Mouse (Mus musculus) embryonic fibroblast, embryonic 13.5 days (primary cell): ENCODE data around the gene Zdhhc6. TPM values are rescaled to one million over a fixed set of nuclear protein-coding genes. Genes with fewer than 3 reads are reported as not detected.

Experiments used
- H3K27ac ChIP-seq: 2 replicates; pipeline ENCODE4 v1.5.1; 2012; ENCODE audit warnings: low read length, control low read depth, inconsistent platforms; ENCODE audit not compliant: insufficient read depth
- H3K4me1 ChIP-seq: 2 replicates; pipeline ENCODE4 v1.6.1; 2011; ENCODE audit warnings: low read length; ENCODE audit not compliant: control insufficient read depth, insufficient read depth
- H3K4me3 ChIP-seq: 2 replicates; pipeline ENCODE4 v1.5.1; 2011; ENCODE audit warnings: mild to moderate bottlenecking, control low read depth, low read length; ENCODE audit not compliant: insufficient read depth
- CTCF ChIP-seq: IDR thresholded peaks from 2 replicates; pipeline ENCODE4 v1.5.1; 2011; ENCODE audit warnings: mild to moderate bottlenecking, control low read depth, low read length, moderate library complexity, borderline replicate concordance; ENCODE audit not compliant: insufficient read depth
- POLR2A ChIP-seq: IDR thresholded peaks from 2 replicates; pipeline ENCODE4 v1.6.1; 2011; ENCODE audit warnings: low read depth, mild to moderate bottlenecking, control low read depth, low read length, moderate library complexity
- polyA plus RNA-seq: library from polyadenylated mRNA; stranded (reverse); fragments of >200 nt; gene quantifications from 2 replicates; pipeline ENCODE4 v1.2.4, GENCODE M21; 2011; ENCODE audit warnings: low read depth; ENCODE audit not compliant: missing spikeins, insufficient read length

The Zdhhc6 gene
- polyA plus RNA-seq, 1 experiment: 52.8 TPM

- no peak for TF ChIP-seq POLR2A
- TF ChIP-seq CTCF: no peak
- H3K27ac ChIP-seq: no peak overlapping the region
- no peaks in the 10 kb centered on the region for H3K4me1 ChIP-seq
- no peak overlapping the region for H3K4me3 ChIP-seq
Observed at GRCm38 (mm10) chr19:55336441-55336840, 20.6 kb upstream of the Zdhhc6 start.

DNA sequence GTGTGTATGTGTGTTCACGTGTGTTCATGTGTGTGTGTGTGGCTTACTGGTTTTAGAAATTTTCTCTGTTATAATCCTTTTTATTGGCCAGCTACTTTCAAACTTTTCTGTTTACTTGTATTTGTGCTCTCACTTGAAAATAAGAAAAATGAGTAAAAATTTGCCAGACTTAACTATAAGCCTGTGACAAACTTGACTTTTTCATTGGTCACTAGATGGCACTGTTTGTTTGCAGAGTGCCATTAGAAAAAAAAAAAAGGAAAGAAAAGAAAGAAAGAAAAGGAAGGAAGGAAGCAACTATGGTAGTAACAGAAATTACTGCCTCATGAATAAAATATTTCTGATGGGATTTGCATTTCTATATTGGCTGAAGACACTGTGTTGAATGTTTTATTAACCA is 20.0 kb upstream of the Zdhhc6 start:
- TF ChIP-seq POLR2A (no peak), CTCF (no peak)
- Histone ChIP-seq H3K27ac (no peak overlapping the region), H3K4me3 (no peak overlapping the region), H3K4me1 (no peaks in the 10 kb centered on the region)

GRCm38 (mm10) chr19:55332641-55333268 is 16.9 kb upstream of the Zdhhc6 start:
- Histone ChIP-seq H3K4me3 (no peak overlapping the region), H3K27ac (no peak overlapping the region), H3K4me1 (peaks cover 6% of the 10 kb centered on the region)
- TF ChIP-seq CTCF (peak; percentile 48; the same call in 1 of the 2 replicates), POLR2A (no peak)

- Histone ChIP-seq H3K4me3 (no peak overlapping the region), H3K27ac (no peak overlapping the region)
- TF ChIP-seq CTCF (no peak), POLR2A (no peak)
Observed at GRCm38 (mm10) chr19:55331776-55332175, 15.9 kb upstream of the Zdhhc6 start.

DNA sequence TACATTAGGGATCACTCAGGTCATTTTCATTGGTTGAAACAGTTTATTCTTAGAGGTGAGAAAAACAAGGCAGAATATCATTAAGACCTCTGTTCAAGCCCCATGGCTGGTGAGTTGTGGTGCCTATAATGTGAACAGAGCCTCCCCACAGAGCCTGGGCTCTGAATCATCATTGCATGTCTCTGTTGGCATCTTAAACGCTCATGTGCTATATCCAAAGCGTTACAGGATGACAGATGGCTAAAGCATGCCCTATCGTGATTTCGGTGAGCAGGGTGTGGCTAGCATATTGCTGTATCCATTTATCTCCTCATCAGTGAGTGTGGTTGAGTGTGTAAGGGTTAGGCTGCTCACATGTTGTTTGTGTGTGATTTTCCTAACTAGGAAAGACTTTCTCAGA is 11.7 kb upstream of the Zdhhc6 start:
- H3K4me3 ChIP-seq: no peak overlapping the region
- H3K27ac ChIP-seq: peak overlapping the region; percentile 54; the same call in 1 of the 2 replicates
- TF ChIP-seq POLR2A (no peak), CTCF (no peak)
- H3K4me1 ChIP-seq: peaks cover 9% of the 10 kb centered on the region

More at GRCm38 (mm10) chr19:55331776-55332175, 15.9 kb upstream of the Zdhhc6 start:
- H3K4me1 ChIP-seq: peaks cover 9% of the 10 kb centered on the region

GRCm38 (mm10) chr19:55322604-55323003 is 6.8 kb upstream of the Zdhhc6 start:
- no peak overlapping the region for H3K27ac ChIP-seq
- H3K4me3 ChIP-seq: no peak overlapping the region
- TF ChIP-seq CTCF: no peak
- TF ChIP-seq POLR2A: no peak
- H3K4me1 ChIP-seq: peaks cover 1% of the 10 kb centered on the region

DNA sequence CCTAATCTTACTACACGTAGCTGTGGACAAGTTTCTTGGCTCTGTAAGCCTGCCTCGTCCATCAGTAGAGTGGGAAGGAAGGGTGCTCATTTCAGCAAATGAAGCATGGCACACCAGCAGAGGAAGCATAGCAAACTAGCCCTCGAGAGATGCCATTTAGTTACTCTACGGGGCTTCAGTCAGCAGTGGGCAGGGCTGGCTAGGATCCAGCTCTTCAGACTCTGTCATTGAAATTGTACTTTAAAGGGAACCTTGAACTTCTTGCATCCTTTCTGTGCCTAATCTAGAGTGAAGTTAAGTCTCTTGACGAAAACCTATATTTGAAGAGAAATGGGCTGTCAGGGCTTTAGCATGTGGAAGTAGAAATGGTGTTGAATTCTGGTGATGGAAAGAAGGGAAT is 3.7 kb upstream of the Zdhhc6 start:
- H3K4me3 ChIP-seq: no peak overlapping the region
- no peak overlapping the region for H3K27ac ChIP-seq
- peaks cover 4% of the 10 kb centered on the region; the same call in 1 of the 2 replicates for H3K4me1 ChIP-seq
- TF ChIP-seq CTCF (no peak), POLR2A (no peak)

- Histone ChIP-seq H3K4me3 (no peak overlapping the region), H3K4me1 (peaks cover 5% of the 10 kb centered on the region; the same call in 1 of the 2 replicates), H3K27ac (no peak overlapping the region)
- TF ChIP-seq POLR2A: no peak
- no peak for TF ChIP-seq CTCF
Observed at GRCm38 (mm10) chr19:55319036-55319435, 3.2 kb upstream of the Zdhhc6 start.

- Histone ChIP-seq H3K4me1 (peaks cover 5% of the 10 kb centered on the region; the same call in 1 of the 2 replicates), H3K27ac (no peak overlapping the region), H3K4me3 (peak overlapping the region; percentile 78)
- TF ChIP-seq CTCF (no peak), POLR2A (no peak)
Observed at GRCm38 (mm10) chr19:55316901-55317300, 1.1 kb upstream of the Zdhhc6 start.

DNA sequence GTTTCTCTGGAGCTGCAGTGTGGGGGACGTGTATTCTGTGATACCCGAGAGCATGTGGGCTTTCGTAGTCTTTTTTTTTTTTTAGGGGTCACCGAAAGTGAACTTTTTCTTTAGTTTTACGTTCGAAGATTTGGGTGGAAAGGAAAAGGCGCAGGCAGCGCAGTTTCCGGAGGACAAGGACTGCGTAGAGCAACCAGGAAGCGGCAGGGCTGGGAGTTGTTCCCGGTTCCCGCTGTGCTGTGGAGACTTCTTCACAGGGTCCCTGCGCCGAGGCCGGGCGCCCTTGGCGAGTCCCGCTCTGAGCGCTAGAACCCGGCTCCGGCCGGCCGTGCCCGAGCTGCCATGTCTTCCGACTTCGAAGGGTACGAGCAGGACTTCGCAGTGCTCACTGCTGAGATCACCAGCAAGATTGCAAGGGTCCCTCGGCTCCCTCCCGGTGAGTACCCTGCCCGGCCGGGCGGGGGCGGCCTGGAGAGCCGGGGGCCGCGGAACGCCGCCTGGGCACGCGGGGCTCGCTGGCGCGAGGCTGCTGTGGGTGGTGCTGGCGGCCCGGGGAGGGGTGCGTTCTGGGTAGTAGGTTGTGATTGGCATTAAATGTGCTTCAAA is 380 bp upstream of the Zdhhc6 start, which contains the start of gene Vti1a:
Gene Vti1a, plus strand, starts transcription at position 187 of the 606 bp plus-strand sequence.
- Histone ChIP-seq H3K4me3 (peak within 1 kb of the TSS; percentile 78), H3K4me1 (peaks cover 5% of the 10 kb centered on the region; the same call in 1 of the 2 replicates), H3K27ac (peak within 1 kb of the TSS; percentile 60)
- TF ChIP-seq CTCF (no peak), POLR2A (peak; percentile 60; the same call in 1 of the 2 replicates)
